Mouse (Mus musculus) left cerebral cortex, postnatal 4 days (tissue): Measurements from ENCODE around the gene Gtse1. TPM values are rescaled to one million over a fixed set of nuclear protein-coding genes. Genes with fewer than 3 reads are reported as not detected.
"Not testable (repeated sequence)": the region's sequence is repeated elsewhere in the genome, so short reads cannot be mapped to it uniquely, and the experiment has no call there.

ENCODE experiments used
- DNase-seq: peaks from one replicate; pipeline ENCODE4 v3.0.0-alpha.2; 2022
- intact Hi-C: fragments of 180-260 bp; cut with DNase I; formaldehyde crosslinking; loops from one replicate; pipeline ENCODE4 v1.15.1; 2025
- total RNA-seq, 2 experiments: library from RNA; stranded (reverse); gene quantifications; 2 replicates each; pipeline ENCODE4 v1.2.3; 2021

Gene Gtse1
- total RNA-seq, 2 experiments from 2014 or later, result 2.3 to 2.9 TPM

- intact Hi-C loops, DNase-seq: not testable (repeated sequence)
These were observed 6.4 kb downstream of the Gtse1 start for GRCm38 (mm10) chr15:85865913-85866312.

GRCm38 (mm10) chr15:85867696-85868095 lies 8.2 kb downstream of the Gtse1 start:
- intact Hi-C loops, result no loop called here
- DNase-seq, result peak; percentile 67

GRCm38 (mm10) chr15:85877336-85877735 lies 17.8 kb downstream of the Gtse1 start:
- intact Hi-C loops, result loop anchor here (5.0 to 10.0 kb wide), 2 partner anchors 160 to 273 kb away; no protein-coding TSS in a partner anchor
- DNase-seq, result no peak

- intact Hi-C loops, result loop anchor here (5.0 to 10.0 kb wide), 2 partner anchors 162 to 274 kb away; no protein-coding TSS in a partner anchor
- DNase-seq, result peak; percentile 94
These were observed 19.4 kb downstream of the Gtse1 start, which contains the start of gene Trmu for GRCm38 (mm10) chr15:85878848-85879497. TSS of gene Trmu (plus strand) at chr15:85879312.

GRCm38 (mm10) chr15:85879498-85879895 lies 20.0 kb downstream of the Gtse1 start:
- intact Hi-C loops, result loop anchor here (5.0 to 10.0 kb wide), 2 partner anchors 162 to 275 kb away; no protein-coding TSS in a partner anchor
- no peak for DNase-seq

- DNase-seq, result no peak
- intact Hi-C loops, result no loop called here
These were observed 26.1 kb downstream of the Gtse1 start for GRCm38 (mm10) chr15:85885606-85886005.

GRCm38 (mm10) chr15:85889235-85889634 lies 29.7 kb downstream of the Gtse1 start:
- intact Hi-C loops, result no loop called here
- no peak for DNase-seq

- intact Hi-C loops, result no loop called here
- DNase-seq, result peak; percentile 72
These were observed 32.4 kb downstream of the Gtse1 start for GRCm38 (mm10) chr15:85891971-85892370.

- DNase-seq, result peak; percentile 63
- intact Hi-C loops, result no loop called here
These were observed 33.1 kb downstream of the Gtse1 start for GRCm38 (mm10) chr15:85892498-85893118.

GRCm38 (mm10) chr15:85893871-85894270 lies 34.3 kb downstream of the Gtse1 start:
- DNase-seq, result no peak
- intact Hi-C loops, result no loop called here

- intact Hi-C loops, result loop anchor here (5.0 kb wide), 2 partner anchors 141 to 241 kb away; no protein-coding TSS in a partner anchor
- DNase-seq, result peak; percentile 89
These were observed 36.7 kb downstream of the Gtse1 start for GRCm38 (mm10) chr15:85896284-85896683.

GRCm38 (mm10) chr15:85897113-85897512 lies 37.6 kb downstream of the Gtse1 start:
- intact Hi-C loops, result loop anchor here (5.0 kb wide), 2 partner anchors 140 to 240 kb away; no protein-coding TSS in a partner anchor
- peak; percentile 54 for DNase-seq

GRCm38 (mm10) chr15:85899396-85899795 lies 39.9 kb downstream of the Gtse1 start:
- no peak for DNase-seq
- intact Hi-C loops, result loop anchor here (5.0 kb wide), 2 partner anchors 138 to 238 kb away; no protein-coding TSS in a partner anchor

GRCm38 (mm10) chr15:85900318-85900717 lies 40.8 kb downstream of the Gtse1 start:
- intact Hi-C loops, result no loop called here
- peak; percentile 65 for DNase-seq

GRCm38 (mm10) chr15:85900801-85901200 lies 41.3 kb downstream of the Gtse1 start:
- DNase-seq, result no peak
- intact Hi-C loops, result no loop called here

- intact Hi-C loops, result no loop called here
- no peak for DNase-seq
These were observed 43.0 kb downstream of the Gtse1 start for GRCm38 (mm10) chr15:85902505-85902904.

- DNase-seq, result no peak
- intact Hi-C loops, result no loop called here
These were observed 44.3 kb downstream of the Gtse1 start for GRCm38 (mm10) chr15:85903826-85904225.

- DNase-seq, result no peak
- intact Hi-C loops, result no loop called here
These were observed 49.3 kb downstream of the Gtse1 start for GRCm38 (mm10) chr15:85908660-85909491.

GRCm38 (mm10) chr15:85909492-85909829 lies 49.9 kb downstream of the Gtse1 start:
- DNase-seq, result no peak
- intact Hi-C loops, result no loop called here

GRCm38 (mm10) chr15:85909931-85910330 lies 50.4 kb downstream of the Gtse1 start:
- DNase-seq, result no peak
- intact Hi-C loops, result loop anchor here (5.0 kb wide), 1 partner anchor 127 kb away; no protein-coding TSS in a partner anchor

GRCm38 (mm10) chr15:85913605-85914004 lies 54.1 kb downstream of the Gtse1 start:
- peak; percentile 86 for DNase-seq
- intact Hi-C loops, result loop anchor here (5.0 kb wide), 1 partner anchor 124 kb away; no protein-coding TSS in a partner anchor
